Mouse (Mus musculus) lung, embryonic 14.5 days (tissue): ENCODE data around the gene Tssk3. TPM values are rescaled to one million over a fixed set of nuclear protein-coding genes. Genes with fewer than 3 reads are reported as not detected.
A peak's percentile ranks its signal among the peaks of the same experiment; 100 is the strongest.
"Not testable (repeated sequence)": the region's sequence is repeated elsewhere in the genome, so short reads cannot be mapped to it uniquely, and the experiment has no call there.

Source experiments
- ATAC-seq: fragments of 200-750 bp; cut with Nextera tagmentation; 2 replicates; pipeline ENCODE4 v1.8.0; 2017; ENCODE audit warnings: mild to moderate bottlenecking, moderate TSS enrichment, moderate library complexity; ENCODE audit not compliant: insufficient read depth
- DNase-seq: peaks from one replicate; pipeline ENCODE4 v3.0.0-alpha.2; 2015
- H3K27ac ChIP-seq: fragments of 300-500 bp; sonication (generic); 2 replicates; pipeline ENCODE4 v1.5.1; 2014; ENCODE audit warnings: low read depth, mild to moderate bottlenecking, moderate library complexity
- H3K27me3 ChIP-seq: fragments of 300-500 bp; sonication (generic); 2 replicates; pipeline ENCODE4 v1.6.1; 2014; ENCODE audit warnings: low read length, control low read depth; ENCODE audit not compliant: insufficient read depth
- H3K36me3 ChIP-seq: fragments of 300-500 bp; sonication (generic); 2 replicates; pipeline ENCODE4 v1.6.1; 2014; ENCODE audit warnings: control low read depth; ENCODE audit not compliant: insufficient read depth
- H3K4me1 ChIP-seq: fragments of 300-500 bp; sonication (generic); 2 replicates; pipeline ENCODE4 v1.6.1; 2014; ENCODE audit warnings: antibody characterized with exemption, control low read depth; ENCODE audit not compliant: insufficient read depth
- H3K4me2 ChIP-seq: fragments of 300-500 bp; sonication (generic); 2 replicates; pipeline ENCODE4 v1.6.1; 2014; ENCODE audit warnings: mild to moderate bottlenecking
- H3K4me3 ChIP-seq: fragments of 300-500 bp; sonication (generic); 2 replicates; pipeline ENCODE4 v1.5.1; 2014; ENCODE audit warnings: low read depth, low read length
- H3K9ac ChIP-seq: fragments of 300-500 bp; sonication (generic); 2 replicates; pipeline ENCODE4 v1.6.1; 2014
- H3K9me3 ChIP-seq: fragments of 300-500 bp; sonication (generic); 2 replicates; pipeline ENCODE4 v1.6.1; 2016; ENCODE audit warnings: low read depth, low read length, control low read depth
- CTCF ChIP-seq: IDR thresholded peaks from 2 replicates; pipeline ENCODE4 v1.5.1; 2016; ENCODE audit warnings: antibody characterized with exemption, low read depth
- WGBS: fragments of 180-500 bp; shearing (Covaris S2); extraction: QIAGEN DNeasy Blood & Tissue Kit; methylation state at CpG from one replicate; pipeline ENCODE4 v1.1.7; 2014; 5-methylcytosine and 5-hydroxymethylcytosine counted together
- polyA plus RNA-seq: library from polyadenylated mRNA; unstranded; fragments of >200 nt; fragmentation: Nextera tagmentation; extraction: Ambion mirVana; gene quantifications from 2 replicates; pipeline ENCODE4 v1.2.1, GENCODE M21; 2014

The Tssk3 gene
- not detected in 2 replicates for polyA plus RNA-seq

- no peaks in the 10 kb centered on the region for H3K4me1 ChIP-seq
- DNase-seq, result peak; percentile 50
- peaks cover 19% of the 10 kb centered on the region for H3K27me3 ChIP-seq
- 4% methylated on average over 70 of the region's 70 CpGs for WGBS
- H3K4me2 ChIP-seq, result peak within 1 kb of the TSS; percentile 67
- H3K36me3 ChIP-seq, result peaks cover 33% of the 10 kb centered on the region
- peak within 1 kb of the TSS; percentile 36 for H3K4me3 ChIP-seq
- peak within 1 kb of the TSS; percentile 26; the same call in 1 of the 2 replicates for H3K9ac ChIP-seq
- H3K9me3 ChIP-seq, result no peaks in the 10 kb centered on the region
- peak; percentile 46 for TF ChIP-seq CTCF
- no peak within 1 kb of the TSS for H3K27ac ChIP-seq
- peak; percentile 30; the same call in 1 of the 2 replicates for ATAC-seq
Observed at GRCm38 (mm10) chr4:129490972-129491880, at the start of gene Tssk3, which contains the start of gene Fam229a. Tssk3 (minus strand) TSS chr4:129491022. Fam229a (plus strand) TSS chr4:129491190.

GRCm38 (mm10) chr4:129540012-129540411 lies 49.2 kb upstream of the Tssk3 start:
- H3K27ac ChIP-seq, result no peak overlapping the region
- no peak overlapping the region; the same call in 1 of the 2 replicates for H3K9ac ChIP-seq
- WGBS, result 86% methylated on average over 6 of the region's 6 CpGs
- H3K4me3 ChIP-seq, result no peak overlapping the region
- no peaks in the 10 kb centered on the region for H3K27me3 ChIP-seq
- ATAC-seq (no peak), DNase-seq (peak; percentile 23)
- no peak overlapping the region for H3K4me2 ChIP-seq
- no peaks in the 10 kb centered on the region for H3K4me1 ChIP-seq
- peak; percentile 48 for TF ChIP-seq CTCF
- no peaks in the 10 kb centered on the region for H3K9me3 ChIP-seq
- peaks cover 27% of the 10 kb centered on the region for H3K36me3 ChIP-seq

GRCm38 (mm10) chr4:129528901-129529300 lies 38.1 kb upstream of the Tssk3 start:
- not testable (repeated sequence) for H3K27ac ChIP-seq, H3K9me3 ChIP-seq, H3K4me1 ChIP-seq, ATAC-seq, DNase-seq, H3K9ac ChIP-seq, H3K4me3 ChIP-seq, H3K4me2 ChIP-seq, H3K27me3 ChIP-seq
- peaks cover 92% of the 10 kb centered on the region for H3K36me3 ChIP-seq
- WGBS, result 96% methylated on average over 5 of the region's 6 CpGs

- ATAC-seq (no peak), DNase-seq (no peak)
- Histone ChIP-seq H3K4me2 (no peak overlapping the region), H3K27ac (no peak overlapping the region), H3K36me3 (peaks cover 95% of the 10 kb centered on the region), H3K9ac (no peak overlapping the region), H3K4me3 (no peak overlapping the region), H3K27me3 (no peaks in the 10 kb centered on the region), H3K9me3 (no peaks in the 10 kb centered on the region), H3K4me1 (no peaks in the 10 kb centered on the region)
- no peak for TF ChIP-seq CTCF
- 82% methylated on average over 3 of the region's 3 CpGs for WGBS
Observed at GRCm38 (mm10) chr4:129525889-129526288, 35.1 kb upstream of the Tssk3 start.

- WGBS, result 86% methylated on average over 5 of the region's 5 CpGs
- no peaks in the 10 kb centered on the region for H3K9me3 ChIP-seq
- H3K27me3 ChIP-seq, result no peaks in the 10 kb centered on the region
- DNase-seq (no peak), ATAC-seq (no peak)
- no peak overlapping the region for H3K4me3 ChIP-seq
- no peak overlapping the region for H3K27ac ChIP-seq
- H3K4me2 ChIP-seq, result no peak overlapping the region
- no peak overlapping the region for H3K9ac ChIP-seq
- no peaks in the 10 kb centered on the region for H3K4me1 ChIP-seq
- peaks cover 95% of the 10 kb centered on the region for H3K36me3 ChIP-seq
- no peak for TF ChIP-seq CTCF
Observed at GRCm38 (mm10) chr4:129525338-129525737, 34.5 kb upstream of the Tssk3 start.

- no peak overlapping the region for H3K27ac ChIP-seq
- no peak overlapping the region for H3K9ac ChIP-seq
- no peak for TF ChIP-seq CTCF
- no peaks in the 10 kb centered on the region for H3K4me1 ChIP-seq
- no peaks in the 10 kb centered on the region for H3K9me3 ChIP-seq
- DNase-seq, result no peak
- H3K27me3 ChIP-seq, result no peaks in the 10 kb centered on the region
- peaks cover 79% of the 10 kb centered on the region for H3K36me3 ChIP-seq
- 82% methylated on average over 8 of the region's 8 CpGs for WGBS
- ATAC-seq, result no peak
- H3K4me3 ChIP-seq, result no peak overlapping the region
- H3K4me2 ChIP-seq, result no peak overlapping the region
Observed at GRCm38 (mm10) chr4:129518519-129518918, 27.7 kb upstream of the Tssk3 start.

GRCm38 (mm10) chr4:129516925-129517324 lies 26.1 kb upstream of the Tssk3 start:
- no peak for ATAC-seq
- TF ChIP-seq CTCF, result no peak
- Histone ChIP-seq H3K4me1 (0 out of 2 replicates have a peak, but pooled peaks cover 3% of the 10 kb centered on the region), H3K27me3 (no peaks in the 10 kb centered on the region), H3K36me3 (peaks cover 63% of the 10 kb centered on the region), H3K4me2 (peak overlapping the region; percentile 25; the same call in 1 of the 2 replicates), H3K9ac (no peak overlapping the region), H3K27ac (peak overlapping the region; percentile 39), H3K4me3 (no peak overlapping the region), H3K9me3 (no peaks in the 10 kb centered on the region)
- WGBS, result 29% methylated on average over 2 of the region's 2 CpGs
- peak; percentile 77 for DNase-seq
